Mouse (Mus musculus) MEL (cell line): ENCODE measurements around the gene Pomp. TPM values are rescaled to one million over a fixed set of nuclear protein-coding genes. Genes with fewer than 3 reads are reported as not detected.

Experiments
- DNase-seq: peaks from one replicate; pipeline ENCODE4 v3.0.0; 2011; ENCODE audit warnings: low read depth, low spot score
- H3K27ac ChIP-seq: 2 replicates; pipeline ENCODE4 v1.5.1; 2012; ENCODE audit warnings: low read depth, mild to moderate bottlenecking, control low read depth, low read length, moderate library complexity; ENCODE audit not compliant: control insufficient read depth
- H3K27me3 ChIP-seq, 2 experiments: fragments of 150-350 bp in 1 of 2; sonication (generic) in 1 of 2; 2 replicates each; pipeline ENCODE4 v1.6.1; 2012; ENCODE audit warnings: low read length in 2 of 2, mild to moderate bottlenecking in 2 of 2, improper control_type of control experiment in 1 of 2, moderate library complexity in 1 of 2; ENCODE audit not compliant: insufficient read depth in 2 of 2, control insufficient read depth in 1 of 2
- H3K36me3 ChIP-seq, 2 experiments: 2 replicates each; pipeline ENCODE4 v1.6.1; 2012 to 2014; ENCODE audit warnings: low read length in 2 of 2, improper control_type of control experiment in 1 of 2, inconsistent platforms in 1 of 2, mild to moderate bottlenecking in 1 of 2; ENCODE audit not compliant: insufficient read depth in 2 of 2, control insufficient read depth in 1 of 2
- H3K4me1 ChIP-seq, 2 experiments: fragments of 150-350 bp in 1 of 2; sonication (generic) in 1 of 2; 2 replicates each; pipeline ENCODE4 v1.6.1; 2012; ENCODE audit warnings: low read length in 2 of 2, improper control_type of control experiment in 1 of 2, mild to moderate bottlenecking in 1 of 2; ENCODE audit not compliant: insufficient read depth in 2 of 2, control insufficient read depth in 1 of 2
- H3K4me3 ChIP-seq, 2 experiments: fragments of 150-350 bp in 1 of 2; sonication (generic) in 1 of 2; 2 replicates each; pipeline ENCODE4 v1.5.1; 2012; ENCODE audit warnings: low read depth in 2 of 2, low read length in 2 of 2, mild to moderate bottlenecking in 2 of 2, moderate library complexity in 2 of 2, control low read depth in 1 of 2, improper control_type of control experiment in 1 of 2; ENCODE audit not compliant: control insufficient read depth in 1 of 2, insufficient read depth in 1 of 2
- H3K79me2 ChIP-seq: 2 replicates; pipeline ENCODE4 v1.6.1; 2012; ENCODE audit warnings: mild to moderate bottlenecking, low read length, moderate library complexity; ENCODE audit not compliant: control insufficient read depth, poor library complexity, insufficient read depth
- H3K9ac ChIP-seq: 2 replicates; pipeline ENCODE4 v1.6.1; 2012; ENCODE audit warnings: low read depth, mild to moderate bottlenecking, control low read depth, low read length, moderate library complexity; ENCODE audit not compliant: control insufficient read depth, poor library complexity, severe bottlenecking
- H3K9me3 ChIP-seq: fragments of 150-350 bp; sonication (generic); replicated peaks from 2 replicates; pipeline ENCODE4 v1.6.1; 2012; ENCODE audit warnings: mild to moderate bottlenecking, low read length, improper control_type of control experiment, moderate library complexity; ENCODE audit not compliant: insufficient read depth
- BHLHE40 ChIP-seq: IDR thresholded peaks from 2 replicates; pipeline ENCODE4 v1.6.1; 2012; ENCODE audit warnings: low read depth, mild to moderate bottlenecking, inconsistent platforms, low read length, improper control_type of control experiment, borderline replicate concordance
- CHD2 ChIP-seq: IDR thresholded peaks from 2 replicates; pipeline ENCODE4 v1.6.1; 2011; ENCODE audit warnings: low read length, improper control_type of control experiment
- CTCF ChIP-seq, 3 experiments: IDR thresholded peaks in 2 of 3; conservative IDR thresholded peaks in 1 of 3; 2 replicates each; pipeline ENCODE4 v1.5.1; 2011 to 2012; ENCODE audit warnings: low read length in 3 of 3, low read depth in 2 of 3, mild to moderate bottlenecking in 2 of 3, improper control_type of control experiment in 1 of 3, inconsistent platforms in 1 of 3, mixed read lengths in 1 of 3, moderate library complexity in 1 of 3; ENCODE audit not compliant: control insufficient read depth in 1 of 3, insufficient read depth in 1 of 3, poor library complexity in 1 of 3, severe bottlenecking in 1 of 3
- E2F4 ChIP-seq: IDR thresholded peaks from 2 replicates; pipeline ENCODE4 v1.6.1; 2011; ENCODE audit warnings: low read depth, low read length, improper control_type of control experiment, borderline replicate concordance
- GATA1 ChIP-seq: IDR thresholded peaks from 2 replicates; pipeline ENCODE4 v1.6.1; 2011; ENCODE audit warnings: low read depth, low read length, improper control_type of control experiment
- HCFC1 ChIP-seq: IDR thresholded peaks from 2 replicates; pipeline ENCODE4 v1.6.1; 2012; ENCODE audit warnings: low read depth, mild to moderate bottlenecking, inconsistent platforms, low read length, improper control_type of control experiment, moderate library complexity
- MAX ChIP-seq: IDR thresholded peaks from 2 replicates; pipeline ENCODE4 v1.6.1; 2011; ENCODE audit warnings: low read length, improper control_type of control experiment
- MAZ ChIP-seq: IDR thresholded peaks from 2 replicates; pipeline ENCODE4 v1.6.1; 2012; ENCODE audit warnings: low read depth, mild to moderate bottlenecking, inconsistent platforms, low read length, improper control_type of control experiment
- MEF2A ChIP-seq: IDR thresholded peaks from 2 replicates; pipeline ENCODE4 v1.6.1; 2014; ENCODE audit warnings: low read depth, mild to moderate bottlenecking, inconsistent platforms, low read length, improper control_type of control experiment; ENCODE audit not compliant: poor library complexity, insufficient replicate concordance, severe bottlenecking; ENCODE audit errors: extremely low read depth
- MXI1 ChIP-seq: IDR thresholded peaks from 2 replicates; pipeline ENCODE4 v1.6.1; 2011; ENCODE audit warnings: mild to moderate bottlenecking, low read depth, low read length, improper control_type of control experiment
- NELFE ChIP-seq: IDR thresholded peaks from 2 replicates; pipeline ENCODE4 v1.6.1; 2011; ENCODE audit warnings: low read depth, low read length, improper control_type of control experiment
- POLR2AphosphoS2 ChIP-seq: IDR thresholded peaks from 2 replicates; pipeline ENCODE4 v1.6.1; 2011; ENCODE audit warnings: low read length, improper control_type of control experiment
- POLR2AphosphoS5 ChIP-seq: IDR thresholded peaks from 2 replicates; pipeline ENCODE4 v1.6.1; 2012; ENCODE audit warnings: low read depth, borderline replicate concordance, mild to moderate bottlenecking, inconsistent platforms, low read length, moderate library complexity, mixed read lengths
- RAD21 ChIP-seq: IDR thresholded peaks from 2 replicates; pipeline ENCODE4 v1.6.1; 2011; ENCODE audit warnings: mild to moderate bottlenecking, low read depth, low read length, improper control_type of control experiment
- TBP ChIP-seq: IDR thresholded peaks from 2 replicates; pipeline ENCODE4 v1.8.0; 2011; ENCODE audit warnings: low read depth, low read length, improper control_type of control experiment
- TCF12 ChIP-seq: IDR thresholded peaks from 2 replicates; pipeline ENCODE4 v1.6.1; 2014; ENCODE audit warnings: low read depth, mild to moderate bottlenecking, inconsistent platforms, low read length, improper control_type of control experiment, moderate library complexity
- UBTF ChIP-seq: IDR thresholded peaks from 2 replicates; pipeline ENCODE4 v1.6.1; 2012; ENCODE audit warnings: low read depth, mild to moderate bottlenecking, inconsistent platforms, low read length, improper control_type of control experiment, moderate library complexity, borderline replicate concordance; ENCODE audit not compliant: insufficient read depth
- ZC3H11A ChIP-seq: IDR thresholded peaks from 2 replicates; pipeline ENCODE4 v1.6.1; 2012; ENCODE audit warnings: low read depth, mild to moderate bottlenecking, inconsistent platforms, low read length, improper control_type of control experiment
- ZMIZ1 ChIP-seq: IDR thresholded peaks from 2 replicates; pipeline ENCODE4 v1.6.1; 2012; ENCODE audit warnings: low read depth, mild to moderate bottlenecking, inconsistent platforms, low read length, improper control_type of control experiment, moderate library complexity
- ZNF384 ChIP-seq: IDR thresholded peaks from 2 replicates; pipeline ENCODE4 v1.6.1; 2012; ENCODE audit warnings: low read depth, mild to moderate bottlenecking, inconsistent platforms, low read length, improper control_type of control experiment
- polyA plus RNA-seq, 2 experiments: library from polyadenylated mRNA; stranded (reverse) in 1 of 2; unstranded in 1 of 2; fragments of >175 nt in 1 of 2; fragments of >200 nt in 1 of 2; gene quantifications; 2 replicates each; pipeline versions ENCODE4 v1.2.1 to v1.2.4; 2012; ENCODE audit warnings: low replicate concordance in 2 of 2, low read depth in 1 of 2; ENCODE audit not compliant: insufficient read length in 2 of 2, insufficient read depth in 1 of 2, missing spikeins in 1 of 2
- total RNA-seq: library from RNA; depleted of rRNA; stranded (reverse); fragments of 300-350 nt; gene quantifications from 2 replicates; pipeline ENCODE4 v1.2.3, GENCODE M21; 2012

Pomp gene
- total and polyA plus RNA-seq, 3 experiments: 348 to 500 TPM; not detected in 1

GRCm38 (mm10) chr5:147825375-147825969 lies 34.8 kb upstream of the Pomp start:
- Histone ChIP-seq H3K9ac (no peak overlapping the region), H3K27me3 (no peaks in the 10 kb centered on the region), H3K4me1 (no peaks in the 10 kb centered on the region), H3K27ac (no peak overlapping the region), H3K4me3 (no peak overlapping the region), H3K36me3 (no peaks in the 10 kb centered on the region), H3K9me3 (no peaks in the 10 kb centered on the region), H3K79me2 (no peaks in the 10 kb centered on the region)
- TF ChIP-seq GATA1 (peak; percentile 32; the same call in 1 of the 2 replicates), ZC3H11A (no peak)
- no peak for DNase-seq

GRCm38 (mm10) chr5:147826091-147826490 lies 34.2 kb upstream of the Pomp start:
- Histone ChIP-seq H3K27ac (no peak overlapping the region), H3K9ac (no peak overlapping the region), H3K9me3 (no peaks in the 10 kb centered on the region), H3K4me1 (no peaks in the 10 kb centered on the region), H3K4me3 (no peak overlapping the region), H3K36me3 (no peaks in the 10 kb centered on the region), H3K27me3 (no peaks in the 10 kb centered on the region), H3K79me2 (no peaks in the 10 kb centered on the region)
- no peak for DNase-seq
- TF ChIP-seq TCF12 (no peak), POLR2AphosphoS5 (no peak), RAD21 (no peak), MAZ (no peak), CHD2 (no peak), MXI1 (no peak), CTCF (IDR thresholded peaks at IDR 0.05 in 2 of 3, conservative IDR thresholded peaks at IDR 0.05 in 1 of 3; ENCODE audit: control insufficient read depth in 1 of 3, insufficient read depth in 1 of 3, low read depth in 2 of 3, low read length in 3 of 3, poor library complexity in 1 of 3, severe bottlenecking in 1 of 3) (no peak), ZMIZ1 (no peak), TBP (no peak), ZNF384 (no peak), HCFC1 (no peak), GATA1 (no peak), MAX (no peak), E2F4 (no peak), NELFE (no peak), MEF2A (no peak), BHLHE40 (no peak), POLR2AphosphoS2 (no peak), UBTF (no peak)
